Mouse (Mus musculus) bone marrow, adult 2 months (tissue): ENCODE measurements around the gene H1f0.

Experiments
- CTCF ChIP-seq: fragments of 200-500 bp; IDR thresholded peaks from 2 replicates; pipeline ENCODE4 v1.5.1; 2011; ENCODE audit warnings: low read length, control low read depth; ENCODE audit not compliant: control insufficient read depth, insufficient read depth
- POLR2A ChIP-seq: fragments of 200-500 bp; IDR thresholded peaks from 2 replicates; pipeline ENCODE4 v1.6.1; 2011; ENCODE audit warnings: low read depth, mild to moderate bottlenecking, control low read depth, low read length, borderline replicate concordance; ENCODE audit not compliant: control insufficient read depth

- TF ChIP-seq POLR2A (no peak), CTCF (no peak)
Measured at GRCm38 (mm10) chr15:79052366-79052765, 24.1 kb downstream of the H1f0 start.
